Mouse (Mus musculus) megakaryocyte, embryonic 14.5 days (primary cell): ENCODE data around the gene Aar2.

Source experiments
- FLI1 ChIP-seq: IDR thresholded peaks from 2 replicates; pipeline ENCODE4 v1.6.1; 2012; ENCODE audit warnings: low read length, inconsistent platforms, mixed read lengths
- GATA1 ChIP-seq: IDR thresholded peaks from 3 replicates; pipeline ENCODE4 v1.6.1; 2012; ENCODE audit warnings: mixed read lengths, low read length, inconsistent platforms, borderline replicate concordance

- TF ChIP-seq GATA1, result no peak
- no peak for TF ChIP-seq FLI1
Observed at GRCm38 (mm10) chr2:156501025-156501424, 46.4 kb upstream of the Aar2 start.
